Mouse (Mus musculus) embryonic facial prominence, embryonic 10.5 days (tissue): Measurements from ENCODE around the gene Kctd6. TPM values are rescaled to one million over a fixed set of nuclear protein-coding genes. Genes with fewer than 3 reads are reported as not detected.
"Not testable (repeated sequence)": the region's sequence is repeated elsewhere in the genome, so short reads cannot be mapped to it uniquely, and the experiment has no call there.

ENCODE experiments used
- DNase-seq: peaks from one replicate; pipeline ENCODE4 v3.0.0-alpha.2; 2017; ENCODE audit warnings: low spot score
- H3K27ac ChIP-seq: fragments of 300-500 bp; sonication (generic); replicated peaks from 2 replicates; pipeline ENCODE4 v1.5.1; 2016; ENCODE audit warnings: mild to moderate bottlenecking
- H3K27me3 ChIP-seq: fragments of 300-500 bp; sonication (generic); replicated peaks from 2 replicates; pipeline ENCODE4 v1.6.1; 2016; ENCODE audit warnings: low read depth, mild to moderate bottlenecking; ENCODE audit not compliant: poor library complexity, severe bottlenecking
- H3K36me3 ChIP-seq: fragments of 300-500 bp; sonication (generic); replicated peaks from 2 replicates; pipeline ENCODE4 v1.6.1; 2016; ENCODE audit warnings: mild to moderate bottlenecking, moderate library complexity
- H3K4me1 ChIP-seq: fragments of 300-500 bp; sonication (generic); 2 replicates; pipeline ENCODE4 v1.6.1; 2016
- H3K4me3 ChIP-seq: fragments of 300-500 bp; sonication (generic); 2 replicates; pipeline ENCODE4 v1.5.1; 2016; ENCODE audit warnings: mild to moderate bottlenecking, moderate library complexity
- H3K9me3 ChIP-seq: fragments of 300-500 bp; sonication (generic); 2 replicates; pipeline ENCODE4 v1.6.1; 2016; ENCODE audit warnings: mild to moderate bottlenecking
- WGBS: fragments of 180-500 bp; shearing (Covaris S2); methylation state at CpG from one replicate; pipeline ENCODE4 v1.1.7; 2016; 5-methylcytosine and 5-hydroxymethylcytosine counted together
- polyA plus RNA-seq: library from polyadenylated mRNA; unstranded; fragments of >200 nt; fragmentation: Nextera tagmentation; extraction: Ambion mirVana; gene quantifications from 2 replicates; pipeline ENCODE4 v1.2.1, GENCODE M21; 2016

Gene Kctd6
- polyA plus RNA-seq, 1 experiment from 2014 or later, result 6.3 TPM

DNA sequence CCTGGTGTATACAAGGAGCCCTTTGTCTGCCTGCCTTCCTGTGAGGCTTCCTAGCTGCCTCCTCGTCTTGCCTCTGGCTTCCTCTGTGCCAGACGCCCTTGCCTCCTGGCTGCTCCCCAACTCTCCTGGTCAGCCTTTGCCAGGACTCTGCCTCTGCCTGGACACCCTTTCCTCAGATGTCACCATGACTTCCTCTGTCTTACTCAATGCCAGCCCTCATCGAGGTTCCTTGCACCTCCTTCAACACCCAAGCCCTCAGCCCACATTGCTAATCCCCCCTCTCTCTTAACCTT, 44.3 kb downstream of the Kctd6 start:
- no peaks in the 10 kb centered on the region; the same call in 1 of the 2 replicates for H3K27me3 ChIP-seq
- DNase-seq, result no peak
- H3K36me3 ChIP-seq, result no peaks in the 10 kb centered on the region
- peaks cover 6% of the 10 kb centered on the region; the same call in 1 of the 2 replicates for H3K4me1 ChIP-seq
- H3K27ac ChIP-seq, result peak overlapping the region; percentile 26; the same call in 1 of the 2 replicates
- WGBS, result 43% methylated on average over 3 of the region's 3 CpGs
- no peak overlapping the region for H3K4me3 ChIP-seq
- no peaks in the 10 kb centered on the region for H3K9me3 ChIP-seq

- Histone ChIP-seq H3K27me3 (no peaks in the 10 kb centered on the region; the same call in 1 of the 2 replicates), H3K9me3 (no peaks in the 10 kb centered on the region), H3K4me3 (no peak overlapping the region), H3K4me1 (peaks cover 6% of the 10 kb centered on the region; the same call in 1 of the 2 replicates), H3K36me3 (no peaks in the 10 kb centered on the region), H3K27ac (no peak overlapping the region)
- 75% methylated on average over 3 of the region's 3 CpGs for WGBS
- no peak for DNase-seq
Measured at GRCm38 (mm10) chr14:8258752-8259151, 44.8 kb downstream of the Kctd6 start.

DNA sequence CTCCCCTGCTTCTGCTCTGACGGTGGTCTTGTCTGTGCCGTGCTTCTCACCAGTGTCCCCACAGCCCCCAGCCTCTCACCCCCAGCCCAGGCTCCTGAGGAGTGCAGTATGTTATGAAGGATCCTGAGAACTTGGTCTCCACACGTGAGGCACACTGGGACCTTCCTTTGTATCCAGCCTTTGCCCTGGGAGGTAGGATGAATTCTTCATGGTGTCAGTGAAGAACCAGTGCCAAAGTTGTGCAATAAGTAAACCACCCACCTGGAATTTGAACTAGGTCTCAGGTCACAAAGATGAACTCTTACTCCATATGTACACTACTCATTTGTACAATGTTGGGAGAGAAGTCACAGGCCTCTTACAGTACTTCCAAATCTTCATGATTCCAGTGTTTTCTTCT, 45.2 kb downstream of the Kctd6 start, which contains the start of gene Acox2:
Gene Acox2, minus strand, starts transcription at position 188 of the 400 bp plus-strand sequence.
- WGBS, result 85% methylated on average over 3 of the region's 3 CpGs
- no peak for DNase-seq
- peaks cover 6% of the 10 kb centered on the region; the same call in 1 of the 2 replicates for H3K4me1 ChIP-seq
- no peaks in the 10 kb centered on the region for H3K9me3 ChIP-seq
- H3K4me3 ChIP-seq, result no peak within 1 kb of the TSS
- H3K36me3 ChIP-seq, result no peaks in the 10 kb centered on the region
- no peaks in the 10 kb centered on the region; the same call in 1 of the 2 replicates for H3K27me3 ChIP-seq
- H3K27ac ChIP-seq, result peak within 1 kb of the TSS; percentile 26; the same call in 1 of the 2 replicates

GRCm38 (mm10) chr14:8260214-8260613, 46.3 kb downstream of the Kctd6 start:
- Histone ChIP-seq H3K36me3 (no peaks in the 10 kb centered on the region), H3K27ac (no peak overlapping the region), H3K4me1 (peaks cover 6% of the 10 kb centered on the region; the same call in 1 of the 2 replicates), H3K4me3 (no peak overlapping the region), H3K9me3 (no peaks in the 10 kb centered on the region), H3K27me3 (no peaks in the 10 kb centered on the region; the same call in 1 of the 2 replicates)
- WGBS, result 84% methylated on average over 5 of the region's 5 CpGs
- no peak for DNase-seq

GRCm38 (mm10) chr14:8262242-8262641, 48.3 kb downstream of the Kctd6 start:
- no peaks in the 10 kb centered on the region for H3K36me3 ChIP-seq
- no peak for DNase-seq
- H3K9me3 ChIP-seq, result no peaks in the 10 kb centered on the region
- 57% methylated on average over 1 of the region's 1 CpGs for WGBS
- H3K27me3 ChIP-seq, result no peaks in the 10 kb centered on the region; the same call in 1 of the 2 replicates
- H3K27ac ChIP-seq, result no peak overlapping the region
- H3K4me3 ChIP-seq, result no peak overlapping the region
- peaks cover 6% of the 10 kb centered on the region; the same call in 1 of the 2 replicates for H3K4me1 ChIP-seq

GRCm38 (mm10) chr14:8264378-8264777, 50.4 kb downstream of the Kctd6 start:
- H3K4me1 ChIP-seq, result no peaks in the 10 kb centered on the region
- no peaks in the 10 kb centered on the region for H3K36me3 ChIP-seq
- no peak for DNase-seq
- H3K4me3 ChIP-seq, result no peak overlapping the region
- H3K9me3 ChIP-seq, result no peaks in the 10 kb centered on the region
- no peak overlapping the region for H3K27ac ChIP-seq
- 92% methylated on average over 1 of the region's 1 CpGs for WGBS
- H3K27me3 ChIP-seq, result no peaks in the 10 kb centered on the region

- WGBS, result 84% methylated on average over 8 of the region's 8 CpGs
Measured at GRCm38 (mm10) chr14:8271281-8271680, 57.3 kb downstream of the Kctd6 start.

More at GRCm38 (mm10) chr14:8271281-8271680, 57.3 kb downstream of the Kctd6 start:
- not testable (repeated sequence) for H3K4me1 ChIP-seq, H3K27me3 ChIP-seq, DNase-seq, H3K27ac ChIP-seq, H3K4me3 ChIP-seq, H3K36me3 ChIP-seq, H3K9me3 ChIP-seq

Other genes with a start within 250 kb of the Kctd6 start
- 0.04 TPM in 1 of 2 replicates, not detected in the other for gene Dnase1l3, start 219.6 kb upstream of the Kctd6 start, polyA plus RNA-seq
- gene Abhd6, start 211.2 kb upstream of the Kctd6 start, polyA plus RNA-seq, result 16.9 and 17.6 TPM in 2 replicates
- gene Rpp14, start 133.8 kb upstream of the Kctd6 start, polyA plus RNA-seq, result 57.0 and 61.5 TPM in 2 replicates
- 17.3 and 17.4 TPM in 2 replicates for gene Pxk, start 115.9 kb upstream of the Kctd6 start, polyA plus RNA-seq
- 200 and 214 TPM in 2 replicates for gene Pdhb, start 41.1 kb upstream of the Kctd6 start, polyA plus RNA-seq
- gene Acox2, start 45.2 kb downstream of the Kctd6 start, polyA plus RNA-seq, result not detected in 2 replicates
- 1.1 and 1.6 TPM in 2 replicates for gene Fam107a, start 103.9 kb downstream of the Kctd6 start, polyA plus RNA-seq
- 0.24 and 0.42 TPM in 2 replicates for gene Oit1, start 164.6 kb downstream of the Kctd6 start, polyA plus RNA-seq